Mouse (Mus musculus) heart, adult 18-20 months (tissue): ENCODE measurements around the gene Ascl4. TPM values are rescaled to one million over a fixed set of nuclear protein-coding genes. Genes with fewer than 3 reads are reported as not detected.

ENCODE experiments used
- DNase-seq, 2 experiments: peaks; one replicate each; pipeline ENCODE4 v3.0.0; 2021 to 2022; ENCODE audit warnings: mixed read lengths in 1 of 2
- total RNA-seq, 2 experiments: library from RNA; stranded (reverse); gene quantifications; 2 replicates each; pipeline ENCODE4 v1.2.3; 2021

The Ascl4 gene
- total RNA-seq, 2 experiments from 2014 or later, result not detected

DNA sequence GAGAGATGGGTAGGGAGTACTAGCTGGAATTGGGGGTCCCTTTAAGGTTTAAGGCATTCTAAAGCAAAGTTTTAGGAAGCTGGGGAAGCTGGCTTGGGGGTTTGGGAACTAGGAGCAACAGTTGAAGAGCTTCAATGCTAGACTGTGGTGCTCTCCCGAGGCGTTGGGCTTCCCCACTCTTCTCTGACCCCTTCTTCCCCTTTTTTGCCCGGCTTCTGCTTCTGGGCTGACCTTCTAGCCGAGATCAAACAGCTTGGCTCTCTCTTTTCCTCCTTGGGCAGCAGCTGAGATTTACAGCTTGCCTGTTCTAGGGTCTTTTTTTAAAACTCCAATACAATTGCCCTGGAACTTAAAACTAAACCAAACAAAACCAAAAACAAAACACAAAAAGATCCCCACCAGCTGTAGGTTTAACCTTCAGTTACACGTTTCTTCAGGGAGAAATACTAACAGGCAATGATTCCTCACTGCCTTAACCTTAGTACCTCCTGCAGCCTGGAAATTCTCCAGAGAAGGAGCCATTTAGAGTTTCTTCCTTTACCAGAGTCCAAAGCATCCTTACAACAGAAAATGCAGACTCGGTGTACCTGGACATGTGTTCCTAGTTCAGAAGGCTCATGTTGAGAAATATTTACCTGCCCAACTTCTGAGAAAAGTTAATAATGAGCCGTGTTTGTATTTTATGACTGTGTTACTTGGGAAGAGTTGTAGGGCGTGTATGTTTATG is 42.6 kb downstream of the Ascl4 start:
- no peak for DNase-seq

DNA sequence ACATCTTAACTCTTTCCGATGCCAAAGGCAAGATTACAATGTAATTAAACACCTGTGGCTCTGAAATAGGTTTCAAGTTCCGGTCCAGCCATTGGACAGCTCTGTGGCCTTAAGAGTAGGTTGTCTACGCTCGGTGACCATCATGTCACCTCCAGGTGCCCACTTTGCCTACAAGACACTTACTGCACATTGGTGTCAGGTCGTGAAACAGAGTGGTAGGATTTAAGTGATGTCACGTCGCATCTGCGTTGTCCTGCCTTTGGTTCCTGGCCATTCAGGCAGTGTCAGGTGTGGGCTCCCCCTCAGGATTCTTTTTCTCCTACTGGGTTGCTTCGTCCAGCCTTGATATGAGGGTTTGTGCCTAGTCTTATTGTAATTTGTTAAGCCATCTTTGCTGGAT is 44.3 kb downstream of the Ascl4 start:
- DNase-seq, result no peak

DNA sequence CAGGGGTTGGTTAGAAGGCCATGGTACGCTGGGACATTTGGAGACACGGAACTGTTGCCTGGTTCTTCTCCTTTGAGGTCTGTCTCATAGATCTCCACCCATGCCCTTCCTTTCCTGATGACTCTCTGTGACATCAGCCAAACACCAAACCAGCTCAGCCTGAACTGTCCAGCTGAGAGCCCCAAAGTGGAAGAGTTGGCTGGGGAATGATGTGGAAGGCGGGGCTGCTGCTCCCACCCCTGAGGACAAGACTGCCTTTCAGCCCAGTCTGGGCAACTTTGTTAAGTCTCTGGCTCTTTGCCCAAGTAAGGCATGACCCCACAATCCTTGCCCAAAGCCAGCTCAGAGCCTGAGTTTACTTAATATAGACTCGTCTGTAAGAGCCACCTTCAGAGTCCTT is 45.4 kb downstream of the Ascl4 start:
- no peak for DNase-seq

DNA sequence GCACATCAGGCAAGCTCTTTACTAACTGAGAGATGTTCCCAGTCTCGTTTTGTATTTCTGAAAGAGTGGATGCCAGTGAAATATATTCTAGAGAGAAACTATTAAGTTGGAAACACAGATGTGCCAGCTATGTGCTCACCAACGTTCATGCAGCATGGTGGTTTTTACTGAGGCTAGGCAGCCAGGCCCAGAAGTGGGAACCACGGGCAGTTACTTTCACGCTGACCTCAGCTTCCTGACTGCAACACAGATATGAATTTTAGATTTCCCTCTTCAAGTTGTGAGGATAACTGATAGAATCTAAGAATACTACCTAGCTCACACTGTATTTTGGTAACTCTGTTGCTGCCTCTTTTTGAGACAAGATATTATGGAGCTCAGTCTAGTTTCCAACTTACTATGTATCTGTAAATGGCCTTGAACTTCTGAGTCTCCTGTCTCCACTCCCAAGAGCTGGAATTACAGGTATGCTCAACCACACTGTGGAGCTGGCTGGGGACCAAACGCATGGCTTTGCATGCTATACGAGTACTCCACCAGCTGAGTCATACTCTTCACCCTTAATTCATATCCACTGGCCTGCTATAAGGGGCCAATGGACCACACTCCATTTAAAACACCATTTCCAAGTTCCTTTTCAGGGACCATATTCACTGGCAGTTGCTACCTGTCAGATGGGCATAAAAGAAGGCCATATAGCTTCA is 62.1 kb downstream of the Ascl4 start:
- no peak for DNase-seq

DNA sequence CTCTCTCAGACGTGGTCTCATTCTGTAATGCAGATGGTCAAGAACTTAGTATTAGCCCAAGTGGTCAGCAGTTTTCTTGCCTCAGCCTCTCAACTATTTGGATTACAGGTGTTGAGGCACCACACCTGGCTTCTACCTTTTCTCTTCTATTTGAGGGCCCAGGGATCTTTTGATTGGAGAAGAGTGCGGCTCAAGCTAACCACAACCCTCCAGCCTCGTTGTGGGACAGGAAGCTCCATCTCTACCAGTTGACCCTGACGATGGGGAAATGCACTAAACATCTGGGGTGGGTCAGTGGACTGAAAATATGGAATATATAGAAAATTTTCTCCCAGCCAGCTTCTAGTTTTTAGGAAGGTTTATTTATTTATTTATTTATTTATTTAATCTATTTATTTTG is 64.9 kb downstream of the Ascl4 start:
- no peak for DNase-seq

DNA sequence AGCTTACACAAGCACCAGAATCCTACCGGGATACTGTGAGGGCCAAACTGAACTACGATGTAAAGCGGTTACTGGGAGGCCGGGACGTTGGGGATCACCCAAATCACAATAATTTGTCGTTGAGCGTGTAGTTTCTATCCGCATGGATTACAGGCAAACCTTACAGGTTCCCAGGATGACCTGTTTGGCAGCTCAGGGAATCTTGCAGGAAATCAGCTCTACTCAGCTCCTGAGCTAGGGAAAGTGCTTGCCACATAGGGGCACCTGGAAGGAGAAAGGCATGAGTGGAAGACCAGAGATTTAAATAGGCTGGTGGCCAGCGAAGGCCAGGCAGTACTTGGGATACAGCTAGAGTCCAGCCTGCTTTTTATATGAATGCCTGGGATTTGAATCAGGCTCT is 66.4 kb downstream of the Ascl4 start:
- DNase-seq, result no peak

DNA sequence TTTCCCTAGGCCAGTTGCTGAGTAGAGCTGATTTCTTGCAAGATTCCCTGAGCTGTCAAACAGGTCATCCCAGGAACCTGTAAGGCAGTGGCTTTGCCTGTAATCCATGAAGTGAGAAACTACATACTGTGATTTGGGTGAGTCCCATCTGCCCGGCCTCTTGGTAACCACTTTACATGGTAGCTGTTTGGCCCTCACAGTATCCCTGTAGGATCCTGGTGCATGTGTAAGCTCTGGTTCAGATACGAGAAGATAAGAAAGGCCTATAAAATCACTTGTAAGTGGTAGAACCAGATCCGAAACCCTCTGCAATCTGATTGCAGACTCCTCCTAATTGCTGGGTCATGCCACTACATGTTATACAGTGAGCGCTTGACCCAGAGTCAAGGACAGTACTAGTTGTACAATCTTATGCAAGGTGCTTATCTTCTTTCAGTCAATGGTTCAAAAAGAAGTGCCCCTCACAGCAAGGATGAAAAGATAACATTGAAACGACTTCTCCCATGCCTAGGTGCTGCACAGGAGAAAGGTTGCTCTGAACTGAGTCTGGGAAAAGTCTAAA is 67.1 kb downstream of the Ascl4 start:
- DNase-seq, result no peak

Other genes with a start within 250 kb of the Ascl4 start
- gene Pwp1, start 98.2 kb upstream of the Ascl4 start, total RNA-seq, result 10 to 100 TPM; 16.0 to 16.1 TPM
- gene Prdm4, start 10.5 kb upstream of the Ascl4 start, total RNA-seq, result 10 to 100 TPM; 11.2 to 12.4 TPM
- gene Rtcb, start 30.1 kb downstream of the Ascl4 start, total RNA-seq, result 10 to 100 TPM; 82.3 to 82.9 TPM
- not detected for gene Bpifc, start 84.2 kb downstream of the Ascl4 start, total RNA-seq
- gene Fbxo7, start 94.3 kb downstream of the Ascl4 start, total RNA-seq, result 10 to 100 TPM; 14.4 to 17.9 TPM